Comparison of ENCODE assay signal across 15 mouse cellular contexts in the genomic region with DNA sequence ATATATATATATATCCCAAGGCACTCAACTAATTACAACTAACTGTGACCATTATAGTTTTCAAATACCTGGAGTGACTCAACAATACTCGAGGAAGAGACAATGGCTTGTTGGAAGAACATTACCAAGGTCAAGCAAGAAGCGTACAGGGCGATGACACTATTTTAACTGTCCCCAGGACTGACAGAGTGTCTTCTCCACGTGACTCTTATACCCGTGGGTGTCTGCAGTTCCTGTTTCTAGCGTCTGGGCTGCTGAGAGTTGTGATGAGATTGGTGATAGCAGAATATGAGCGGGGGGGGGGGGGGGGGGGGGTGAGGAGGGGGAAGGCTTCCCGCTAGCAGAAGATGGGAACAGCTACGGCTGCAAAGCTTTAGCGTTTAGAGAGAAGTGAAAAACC. TPM values are rescaled to one million over a fixed set of nuclear protein-coding genes. Genes with fewer than 3 reads are reported as not detected.
DNase-seq lines count a peak whose midpoint lies in the region; ATAC-seq lines count a peak whose summit lies in the region.
"Had no signal": no experiment of that assay in that cellular context is flagged by ENCODE, and none has a peak within 500 bp of the region (broad histone marks: within the 10 kb centered on the region; RNA-seq: fewer than 3 reads in every experiment).

No protein-coding gene starts in this region.

- peaks cover 31% of the 10 kb centered on the region for H3K4me1 ChIP-seq in heart, embryonic 13.5 days
- H3K4me1 ChIP-seq in midbrain, embryonic 15.5 days = peaks cover 22% of the 10 kb centered on the region
- peaks cover 24% of the 10 kb centered on the region for H3K4me1 ChIP-seq in midbrain, embryonic 10.5 days

- peak overlapping the region; percentile 36; the same call in 1 of the 2 replicates for H3K27ac ChIP-seq in heart, embryonic 13.5 days (replicated peaks)
- 0 out of 2 replicates have a peak overlapping the region, but pooled peaks have one; percentile 78 for H3K27ac ChIP-seq in midbrain, embryonic 15.5 days
- H3K27ac ChIP-seq in midbrain, embryonic 10.5 days (replicated peaks) = no peak overlapping the region
- H3K27ac ChIP-seq: liver, embryonic 12.5 days; neural tube, embryonic 12.5 days had no signal

- 55% methylated on average over 10 of the region's 10 CpGs for WGBS in heart, embryonic 13.5 days
- 66% methylated on average over 9 of the region's 10 CpGs for WGBS in midbrain, embryonic 15.5 days
- 90% methylated on average over 10 of the region's 10 CpGs for whole genome bisulfite sequencing in midbrain, embryonic 10.5 days

- intact Hi-C loops in heart, postnatal 25 days (cut with DNase I) = no loop called here

- ATAC-seq in heart, embryonic 13.5 days (ENCODE audit: extremely low read depth, insufficient number of reproducible peaks, low FRiP score, low TSS enrichment) = no peak
- ATAC-seq in midbrain, embryonic 15.5 days (replicated peaks) = no peak
- ATAC-seq in monocyte, adult 5-6 weeks (replicated peaks; ENCODE audit: insufficient number of reproducible peaks, low FRiP score, low TSS enrichment, poor library complexity, severe bottlenecking) = peak; percentile 70; the same call in 1 of the 2 replicates
- ATAC-seq: liver, embryonic 12.5 days had no signal

- no peak overlapping the region for H3K4me2 ChIP-seq in heart, embryonic 13.5 days
- no peak overlapping the region for H3K4me2 ChIP-seq in midbrain, embryonic 15.5 days
- H3K4me2 ChIP-seq: liver, embryonic 12.5 days; neural tube, embryonic 12.5 days had no signal

- no peak for DNase-seq in heart, postnatal 25 days (ENCODE audit: low spot score)
- DNase-seq in midbrain, embryonic 10.5 days (ENCODE audit: low spot score) = no peak
- peak; percentile 39 for DNase-seq in R1 (ENCODE audit: low read depth, low spot score)
- no peak for DNase-seq in kidney, adult 8-10 months
- no peak for DNase-seq in cerebellum, postnatal 36 days
- DNase-seq: adrenal gland, postnatal 25 days; gastrocnemius, postnatal 36 days; kidney, adult 18-20 months had no signal

- H3K4me3 ChIP-seq in heart, embryonic 13.5 days = no peak overlapping the region
- no peak overlapping the region for H3K4me3 ChIP-seq in midbrain, embryonic 15.5 days
- no peak overlapping the region for H3K4me3 ChIP-seq in midbrain, embryonic 10.5 days
- H3K4me3 ChIP-seq: liver, embryonic 12.5 days; neural tube, embryonic 12.5 days had no signal

- no peak overlapping the region for H3K9ac ChIP-seq in heart, embryonic 13.5 days
- no peak overlapping the region for H3K9ac ChIP-seq in midbrain, embryonic 15.5 days
- H3K9ac ChIP-seq: liver, embryonic 12.5 days; neural tube, embryonic 12.5 days had no signal

- peaks cover 30% of the 10 kb centered on the region for H3K36me3 ChIP-seq in heart, embryonic 13.5 days
- H3K36me3 ChIP-seq in midbrain, embryonic 15.5 days (replicated peaks) = peaks cover 9% of the 10 kb centered on the region; the same call in 1 of the 2 replicates
- H3K36me3 ChIP-seq in midbrain, embryonic 10.5 days = peaks cover 51% of the 10 kb centered on the region

- H3K9me3 ChIP-seq in heart, embryonic 13.5 days = no peaks in the 10 kb centered on the region
- no peaks in the 10 kb centered on the region for H3K9me3 ChIP-seq in midbrain, embryonic 15.5 days
- no peaks in the 10 kb centered on the region for H3K9me3 ChIP-seq in midbrain, embryonic 10.5 days (replicated peaks)
- H3K9me3 ChIP-seq: liver, embryonic 12.5 days; neural tube, embryonic 12.5 days had no signal

- H3K27me3 ChIP-seq in heart, embryonic 13.5 days (replicated peaks) = no peaks in the 10 kb centered on the region
- H3K27me3 ChIP-seq in midbrain, embryonic 15.5 days (replicated peaks) = no peaks in the 10 kb centered on the region
- no peaks in the 10 kb centered on the region for H3K27me3 ChIP-seq in midbrain, embryonic 10.5 days (ENCODE audit: low read depth, poor library complexity, severe bottlenecking)
- H3K27me3 ChIP-seq: liver, embryonic 12.5 days; neural tube, embryonic 12.5 days had no signal

RNA-seq across cellular contexts. Expression of a gene that starts 30.9 kb away (rescaled TPM):
- 15.9 and 17.4 TPM in 2 replicates for polyA plus RNA-seq in heart, embryonic 13.5 days (2015; fragmentation: Nextera tagmentation; extraction: Ambion mirVana)
- 1 to 10 TPM; 7.6 to 9.9 TPM for total RNA-seq in heart, postnatal 25 days (2021)
- polyA plus RNA-seq in midbrain, embryonic 15.5 days (2015; fragmentation: Nextera tagmentation; extraction: Ambion mirVana) = 21.0 and 21.2 TPM in 2 replicates
- polyA plus RNA-seq in midbrain, embryonic 10.5 days (2016; fragmentation: Nextera tagmentation; extraction: Ambion mirVana) = 42.3 and 50.6 TPM in 2 replicates
- 0.43 to 0.58 TPM in 2 of 3 replicates, not detected in the other for total RNA-seq in monocyte, adult 5-6 weeks (2017)
- total RNA-seq: megakaryocyte-erythroid progenitor cell, adult 5-6 weeks had no signal

RNA-seq across cellular contexts. Expression of a gene that starts 46.9 kb away (rescaled TPM):
- 12.6 and 14.6 TPM in 2 replicates for polyA plus RNA-seq in heart, embryonic 13.5 days (2015; fragmentation: Nextera tagmentation; extraction: Ambion mirVana)
- 10 to 100 TPM; 16.5 to 16.6 TPM for total RNA-seq in heart, postnatal 25 days (2021)
- 46.3 and 53.6 TPM in 2 replicates for polyA plus RNA-seq in midbrain, embryonic 15.5 days (2015; fragmentation: Nextera tagmentation; extraction: Ambion mirVana)
- polyA plus RNA-seq in midbrain, embryonic 10.5 days (2016; fragmentation: Nextera tagmentation; extraction: Ambion mirVana) = 26.6 and 28.4 TPM in 2 replicates
- 16.8 to 27.2 TPM (median 19.6 TPM) in 3 replicates for total RNA-seq in monocyte, adult 5-6 weeks (2017)

RNA-seq across cellular contexts. Expression of a gene that starts 58.8 kb away (rescaled TPM):
- polyA plus RNA-seq in heart, embryonic 13.5 days (2015; fragmentation: Nextera tagmentation; extraction: Ambion mirVana) = 1.1 and 1.8 TPM in 2 replicates
- total RNA-seq in heart, postnatal 25 days (2021) = not detected
- polyA plus RNA-seq in midbrain, embryonic 15.5 days (2015; fragmentation: Nextera tagmentation; extraction: Ambion mirVana) = 0.88 and 2.6 TPM in 2 replicates
- polyA plus RNA-seq in midbrain, embryonic 10.5 days (2016; fragmentation: Nextera tagmentation; extraction: Ambion mirVana) = 0.57 and 1.3 TPM in 2 replicates
- 1.5 TPM in 1 of 3 replicates, not detected in the others for total RNA-seq in monocyte, adult 5-6 weeks (2017)
- total RNA-seq: adrenal gland, postnatal 25 days had no signal
- polyA plus RNA-seq: C2C12 had no signal
